Mouse (Mus musculus): ENCODE measurements around the gene Gm28778.

DNA sequence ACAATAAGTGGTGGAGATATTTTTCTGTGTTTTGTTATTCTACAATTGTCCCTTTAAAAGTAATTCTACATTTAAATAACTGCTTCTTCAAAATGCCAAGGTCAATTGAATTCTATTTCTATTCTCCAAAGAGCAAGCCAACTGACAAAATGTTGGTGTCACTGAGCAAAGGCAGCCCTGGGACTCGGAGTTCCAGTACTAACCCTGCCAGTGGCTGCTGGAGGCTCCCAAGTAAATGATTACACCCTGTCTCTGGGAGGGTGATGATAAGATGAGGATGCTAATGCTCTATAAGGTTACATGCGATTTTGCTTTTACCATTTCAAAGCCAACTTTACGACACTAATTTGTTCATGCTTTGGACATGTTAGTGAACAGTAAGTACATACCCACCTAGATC is 27.0 kb upstream of the Gm28778 start:
- TF ChIP-seq USF1 (IDR thresholded peaks at IDR 0.05; ENCODE audit: low read depth, low read length) (no peak), SIN3A (IDR thresholded peaks at IDR 0.05; ENCODE audit: low read length) (no peak), TAL1 (IDR thresholded peaks at IDR 0.05; ENCODE audit: low read length) (no peak), HCFC1 (IDR thresholded peaks at IDR 0.05; ENCODE audit: low read depth, low read length) (no peak), E2F4 (IDR thresholded peaks at IDR 0.05; ENCODE audit: borderline replicate concordance, low read depth, low read length) (no peak), CTCF (IDR thresholded peaks at IDR 0.05 in 2 of 3, conservative IDR thresholded peaks at IDR 0.05 in 1 of 3; ENCODE audit: control insufficient read depth in 1 of 3, insufficient read depth in 1 of 3, low read depth in 2 of 3, low read length in 3 of 3, poor library complexity in 1 of 3, severe bottlenecking in 1 of 3) (no peak), ZKSCAN1 (IDR thresholded peaks at IDR 0.05; ENCODE audit: low read depth, low read length) (no peak), EP300 (IDR thresholded peaks at IDR 0.05; ENCODE audit: low read depth in 1 of 2, low read length in 2 of 2) (no peak), POLR2A (IDR thresholded peaks at IDR 0.05; ENCODE audit: control insufficient read depth in 1 of 2, insufficient read depth in 1 of 2, low read depth in 1 of 2, low read length in 2 of 2, poor library complexity in 1 of 2) (no peak), GABPA (IDR thresholded peaks at IDR 0.05; ENCODE audit: low read depth, low read length) (no peak), ELF1 (IDR thresholded peaks at IDR 0.05; ENCODE audit: low read depth, low read length) (no peak), MAZ (IDR thresholded peaks at IDR 0.05; ENCODE audit: low read depth, low read length) (no peak), POLR2AphosphoS5 (IDR thresholded peaks at IDR 0.05; ENCODE audit: borderline replicate concordance, low read depth, low read length) (no peak)

Measured in MEL (cell line).